Comparison of ENCODE assay signal across 18 mouse cellular contexts in the genomic region with DNA sequence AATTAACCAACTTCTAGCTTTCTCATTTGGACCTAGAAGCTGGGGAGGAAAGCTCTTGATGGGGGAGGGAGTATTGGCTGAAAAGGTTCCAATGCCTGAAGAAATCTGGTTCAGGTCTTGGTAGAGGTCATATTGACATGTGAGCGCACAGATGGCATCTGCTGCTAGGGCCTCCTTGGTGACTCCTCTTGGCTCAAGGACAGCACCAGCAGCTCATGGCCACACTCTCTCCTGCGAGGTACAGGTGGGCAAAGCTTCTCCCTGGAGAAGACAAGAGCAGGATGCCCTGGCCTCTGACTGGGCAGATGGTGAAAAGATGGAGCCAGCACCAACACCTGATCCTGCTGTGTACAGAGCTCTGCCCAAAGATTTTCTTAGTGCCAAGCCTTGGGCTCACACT. TPM values are rescaled to one million over a fixed set of nuclear protein-coding genes. Genes with fewer than 3 reads are reported as not detected.
"Had no signal": no experiment of that assay in that cellular context is flagged by ENCODE, and none has a peak within 500 bp of the region (broad histone marks: within the 10 kb centered on the region; RNA-seq: fewer than 3 reads in every experiment).

No protein-coding gene starts in this region.

- H3K4me1 ChIP-seq: midbrain, embryonic 12.5 days had no signal

- H3K9me3 ChIP-seq: limb, embryonic 13.5 days; midbrain, embryonic 12.5 days; neural tube, embryonic 13.5 days had no signal

- H3K9ac ChIP-seq: limb, embryonic 13.5 days; liver, embryonic 14.5 days; midbrain, embryonic 12.5 days; neural tube, embryonic 13.5 days had no signal

- H3K4me2 ChIP-seq: limb, embryonic 13.5 days; midbrain, embryonic 12.5 days; neural tube, embryonic 13.5 days had no signal

- H3K36me3 ChIP-seq: limb, embryonic 13.5 days; midbrain, embryonic 12.5 days; neural tube, embryonic 13.5 days had no signal

- H3K4me3 ChIP-seq: limb, embryonic 13.5 days; midbrain, embryonic 12.5 days; neural tube, embryonic 13.5 days had no signal

- ATAC-seq: midbrain, embryonic 16.5 days had no signal

- H3K27ac ChIP-seq: kidney, postnatal 0 days; limb, embryonic 13.5 days; liver, embryonic 14.5 days; midbrain, embryonic 12.5 days; neural tube, embryonic 13.5 days had no signal

- DNase-seq: kidney, postnatal 36 days; layer of hippocampus, adult 9-11 months; layer of hippocampus, postnatal 36 days; left cerebral cortex, postnatal 4 days; lung, adult 18-20 months; right cerebral cortex, postnatal 14 days; thymus, postnatal 36 days had no signal

RNA-seq across cellular contexts. Expression of gene B830017H08Rik, which starts 6.4 kb away (rescaled TPM):
- polyA plus RNA-seq: liver, adult 2 months; liver, embryonic 14.5 days; lung, embryonic 16.5 days; spleen, adult 2 months; stomach, embryonic 16.5 days; thymus, postnatal 0 days had no signal
